Mouse (Mus musculus): Measurements from ENCODE around the gene Btbd9. TPM values are rescaled to one million over a fixed set of nuclear protein-coding genes. Genes with fewer than 3 reads are reported as not detected.
A peak's percentile ranks its signal among the peaks of the same experiment; 100 is the strongest.
"Not testable (repeated sequence)": the region's sequence is repeated elsewhere in the genome, so short reads cannot be mapped to it uniquely, and the experiment has no call there.

Btbd9 gene
- polyA plus RNA-seq, 1 experiment from 2014 or later = 63.4 TPM

GRCm38 (mm10) chr17:30507636-30508576 is 68.4 kb downstream of the Btbd9 start:
- DNase-seq (ENCODE audit: low spot score) (no peak), ATAC-seq (replicated peaks; ENCODE audit: low FRiP score) (no peak)
- no peak overlapping the region for H3K4me3 ChIP-seq (ENCODE audit: low read depth, low read length)
- H3K9me3 ChIP-seq (ENCODE audit: control insufficient read depth, low read length) = no peaks in the 10 kb centered on the region
- H3K4me1 ChIP-seq (replicated peaks; ENCODE audit: control insufficient read depth, insufficient read depth, low read length) = peaks cover 6% of the 10 kb centered on the region; the same call in 1 of the 2 replicates
- no peak overlapping the region for H3K27ac ChIP-seq (ENCODE audit: low read depth, low read length)
- H3K27me3 ChIP-seq (ENCODE audit: control insufficient read depth, insufficient read depth, low read length) = no peaks in the 10 kb centered on the region
- H3K36me3 ChIP-seq (ENCODE audit: control insufficient read depth, insufficient read depth, low read length) = no peaks in the 10 kb centered on the region
- H3K4me2 ChIP-seq (ENCODE audit: low read depth, low read length, severe bottlenecking) = no peak overlapping the region
- no peak overlapping the region for H3K9ac ChIP-seq (ENCODE audit: low read length)
- WGBS = 73% methylated on average over 9 of the region's 9 CpGs

- Histone ChIP-seq H3K27me3 (ENCODE audit: control insufficient read depth, insufficient read depth, low read length) (no peaks in the 10 kb centered on the region), H3K9me3 (ENCODE audit: control insufficient read depth, low read length) (no peaks in the 10 kb centered on the region), H3K27ac (ENCODE audit: low read depth, low read length) (no peak overlapping the region; the same call in 1 of the 2 replicates), H3K36me3 (ENCODE audit: control insufficient read depth, insufficient read depth, low read length) (no peaks in the 10 kb centered on the region), H3K4me2 (ENCODE audit: low read depth, low read length, severe bottlenecking) (peak overlapping the region; percentile 1; the same call in 1 of the 2 replicates), H3K4me3 (ENCODE audit: low read depth, low read length) (no peak overlapping the region), H3K9ac (ENCODE audit: low read length) (no peak overlapping the region), H3K4me1 (replicated peaks; ENCODE audit: control insufficient read depth, insufficient read depth, low read length) (peaks cover 6% of the 10 kb centered on the region; the same call in 1 of the 2 replicates)
- ATAC-seq (replicated peaks; ENCODE audit: low FRiP score) = no peak
- WGBS = 19% methylated on average over 5 of the region's 5 CpGs
- no peak for DNase-seq (ENCODE audit: low spot score)
These were observed 69.4 kb downstream of the Btbd9 start for GRCm38 (mm10) chr17:30506916-30507315.

- not testable (repeated sequence) for ATAC-seq (replicated peaks; ENCODE audit: low FRiP score); H3K27me3 ChIP-seq (ENCODE audit: control insufficient read depth, insufficient read depth, low read length); H3K4me1 ChIP-seq (replicated peaks; ENCODE audit: control insufficient read depth, insufficient read depth, low read length); H3K4me2 ChIP-seq (ENCODE audit: low read depth, low read length, severe bottlenecking); H3K27ac ChIP-seq (ENCODE audit: low read depth, low read length); H3K4me3 ChIP-seq (ENCODE audit: low read depth, low read length); DNase-seq (ENCODE audit: low spot score); H3K36me3 ChIP-seq (ENCODE audit: control insufficient read depth, insufficient read depth, low read length); H3K9ac ChIP-seq (ENCODE audit: low read length); H3K9me3 ChIP-seq (ENCODE audit: control insufficient read depth, low read length)
- 98% methylated on average over 11 of the region's 11 CpGs for WGBS
These were observed 76.7 kb downstream of the Btbd9 start for GRCm38 (mm10) chr17:30499541-30499940.

- H3K27me3 ChIP-seq (ENCODE audit: control insufficient read depth, insufficient read depth, low read length) = no peaks in the 10 kb centered on the region
- no peak overlapping the region for H3K27ac ChIP-seq (ENCODE audit: low read depth, low read length)
- DNase-seq (ENCODE audit: low spot score) (no peak), ATAC-seq (replicated peaks; ENCODE audit: low FRiP score) (no peak)
- no peak overlapping the region for H3K4me2 ChIP-seq (ENCODE audit: low read depth, low read length, severe bottlenecking)
- no peak overlapping the region for H3K9ac ChIP-seq (ENCODE audit: low read length)
- no peaks in the 10 kb centered on the region for H3K36me3 ChIP-seq (ENCODE audit: control insufficient read depth, insufficient read depth, low read length)
- H3K4me1 ChIP-seq (replicated peaks; ENCODE audit: control insufficient read depth, insufficient read depth, low read length) = peaks cover 6% of the 10 kb centered on the region; the same call in 1 of the 2 replicates
- WGBS = 90% methylated on average over 5 of the region's 5 CpGs
- H3K4me3 ChIP-seq (ENCODE audit: low read depth, low read length) = no peak overlapping the region
- no peaks in the 10 kb centered on the region for H3K9me3 ChIP-seq (ENCODE audit: control insufficient read depth, low read length)
These were observed 77.5 kb downstream of the Btbd9 start for GRCm38 (mm10) chr17:30498779-30499178.

GRCm38 (mm10) chr17:30498376-30498719 is 77.9 kb downstream of the Btbd9 start:
- Histone ChIP-seq H3K9me3 (ENCODE audit: control insufficient read depth, low read length) (no peaks in the 10 kb centered on the region), H3K4me2 (ENCODE audit: low read depth, low read length, severe bottlenecking) (no peak overlapping the region), H3K27ac (ENCODE audit: low read depth, low read length) (peak overlapping the region; percentile 46), H3K9ac (ENCODE audit: low read length) (no peak overlapping the region), H3K4me1 (replicated peaks; ENCODE audit: control insufficient read depth, insufficient read depth, low read length) (peaks cover 6% of the 10 kb centered on the region; the same call in 1 of the 2 replicates), H3K4me3 (ENCODE audit: low read depth, low read length) (no peak overlapping the region), H3K36me3 (ENCODE audit: control insufficient read depth, insufficient read depth, low read length) (no peaks in the 10 kb centered on the region), H3K27me3 (ENCODE audit: control insufficient read depth, insufficient read depth, low read length) (no peaks in the 10 kb centered on the region)
- no peak for ATAC-seq (replicated peaks; ENCODE audit: low FRiP score)
- peak; percentile 59 for DNase-seq (ENCODE audit: low spot score)
- WGBS = 69% methylated on average over 6 of the region's 6 CpGs

GRCm38 (mm10) chr17:30497525-30498375 is 78.5 kb downstream of the Btbd9 start:
- Histone ChIP-seq H3K36me3 (ENCODE audit: control insufficient read depth, insufficient read depth, low read length) (no peaks in the 10 kb centered on the region), H3K27ac (ENCODE audit: low read depth, low read length) (peak overlapping the region; percentile 46), H3K27me3 (ENCODE audit: control insufficient read depth, insufficient read depth, low read length) (no peaks in the 10 kb centered on the region), H3K9me3 (ENCODE audit: control insufficient read depth, low read length) (no peaks in the 10 kb centered on the region), H3K4me1 (replicated peaks; ENCODE audit: control insufficient read depth, insufficient read depth, low read length) (peaks cover 6% of the 10 kb centered on the region; the same call in 1 of the 2 replicates), H3K4me3 (ENCODE audit: low read depth, low read length) (no peak overlapping the region), H3K9ac (ENCODE audit: low read length) (no peak overlapping the region), H3K4me2 (ENCODE audit: low read depth, low read length, severe bottlenecking) (0 out of 2 replicates have a peak overlapping the region, but pooled peaks have one; percentile 1)
- peak; percentile 79 for ATAC-seq (replicated peaks; ENCODE audit: low FRiP score)
- peak; percentile 70 for DNase-seq (ENCODE audit: low spot score)
- 37% methylated on average over 11 of the region's 11 CpGs for WGBS

- Histone ChIP-seq H3K9me3 (ENCODE audit: control insufficient read depth, low read length) (no peaks in the 10 kb centered on the region), H3K27me3 (ENCODE audit: control insufficient read depth, insufficient read depth, low read length) (no peaks in the 10 kb centered on the region), H3K4me3 (ENCODE audit: low read depth, low read length) (no peak overlapping the region), H3K9ac (ENCODE audit: low read length) (no peak overlapping the region), H3K27ac (ENCODE audit: low read depth, low read length) (no peak overlapping the region), H3K4me2 (ENCODE audit: low read depth, low read length, severe bottlenecking) (no peak overlapping the region), H3K36me3 (ENCODE audit: control insufficient read depth, insufficient read depth, low read length) (no peaks in the 10 kb centered on the region), H3K4me1 (replicated peaks; ENCODE audit: control insufficient read depth, insufficient read depth, low read length) (peaks cover 6% of the 10 kb centered on the region; the same call in 1 of the 2 replicates)
- no peak for ATAC-seq (replicated peaks; ENCODE audit: low FRiP score)
- 76% methylated on average over 2 of the region's 2 CpGs for WGBS
- DNase-seq (ENCODE audit: low spot score) = no peak
These were observed 80.7 kb downstream of the Btbd9 start for GRCm38 (mm10) chr17:30495567-30495966.

GRCm38 (mm10) chr17:30495154-30495553 is 81.1 kb downstream of the Btbd9 start:
- H3K4me1 ChIP-seq (replicated peaks; ENCODE audit: control insufficient read depth, insufficient read depth, low read length) = peaks cover 7% of the 10 kb centered on the region; the same call in 1 of the 2 replicates
- no peaks in the 10 kb centered on the region for H3K27me3 ChIP-seq (ENCODE audit: control insufficient read depth, insufficient read depth, low read length)
- H3K27ac ChIP-seq (ENCODE audit: low read depth, low read length) = no peak overlapping the region
- H3K36me3 ChIP-seq (ENCODE audit: control insufficient read depth, insufficient read depth, low read length) = no peaks in the 10 kb centered on the region
- WGBS = 75% methylated on average over 2 of the region's 2 CpGs
- DNase-seq (ENCODE audit: low spot score) (no peak), ATAC-seq (replicated peaks; ENCODE audit: low FRiP score) (no peak)
- no peak overlapping the region for H3K4me2 ChIP-seq (ENCODE audit: low read depth, low read length, severe bottlenecking)
- no peaks in the 10 kb centered on the region for H3K9me3 ChIP-seq (ENCODE audit: control insufficient read depth, low read length)
- H3K9ac ChIP-seq (ENCODE audit: low read length) = no peak overlapping the region
- H3K4me3 ChIP-seq (ENCODE audit: low read depth, low read length) = no peak overlapping the region

Data from forebrain, embryonic 11.5 days (tissue).